Mouse (Mus musculus) cerebellum, adult 9-11 months (tissue): ENCODE measurements around the gene Col6a6.

Source experiments
- DNase-seq: peaks from one replicate; pipeline ENCODE4 v3.0.0; 2022

The Col6a6 gene

DNA sequence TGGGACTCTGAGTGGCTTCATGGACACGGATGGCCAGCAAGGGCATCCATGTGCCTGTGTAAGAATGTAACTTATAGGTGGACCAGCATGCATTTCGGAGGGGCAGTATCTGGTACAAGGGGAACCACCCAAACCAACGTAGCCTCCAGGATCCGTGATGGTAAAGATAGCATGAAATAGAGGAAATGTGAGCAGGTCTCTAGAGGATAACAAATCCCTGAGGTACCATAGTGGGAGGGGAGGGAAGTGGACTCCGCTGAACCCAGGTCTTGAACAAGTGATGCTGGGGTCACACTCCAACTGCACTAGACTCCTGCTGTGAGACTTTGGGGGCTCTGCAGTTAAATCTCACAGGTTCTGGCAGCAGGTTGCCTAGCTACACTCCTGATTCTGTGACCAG lies 27.7 kb downstream of the Col6a6 start:
- DNase-seq: no peak

DNA sequence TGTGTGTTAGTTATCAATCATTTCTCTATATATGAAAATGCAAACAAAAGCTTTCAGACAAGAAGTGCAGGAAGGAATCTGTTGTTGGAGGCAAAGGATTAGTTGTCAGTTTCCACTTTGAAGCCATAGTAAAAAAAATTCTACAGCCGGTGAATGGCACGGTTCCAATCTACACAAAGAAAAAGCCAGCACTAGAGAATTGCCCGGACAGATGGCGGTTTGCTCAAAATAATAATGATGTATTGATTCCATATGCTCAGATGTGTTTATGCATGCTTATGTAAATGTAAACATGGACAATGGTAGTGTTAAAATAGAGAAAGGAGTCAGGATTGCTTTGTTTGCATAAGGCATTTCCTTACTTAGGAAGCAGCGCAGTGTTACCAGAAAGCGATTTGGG lies 31.8 kb downstream of the Col6a6 start:
- no peak for DNase-seq

DNA sequence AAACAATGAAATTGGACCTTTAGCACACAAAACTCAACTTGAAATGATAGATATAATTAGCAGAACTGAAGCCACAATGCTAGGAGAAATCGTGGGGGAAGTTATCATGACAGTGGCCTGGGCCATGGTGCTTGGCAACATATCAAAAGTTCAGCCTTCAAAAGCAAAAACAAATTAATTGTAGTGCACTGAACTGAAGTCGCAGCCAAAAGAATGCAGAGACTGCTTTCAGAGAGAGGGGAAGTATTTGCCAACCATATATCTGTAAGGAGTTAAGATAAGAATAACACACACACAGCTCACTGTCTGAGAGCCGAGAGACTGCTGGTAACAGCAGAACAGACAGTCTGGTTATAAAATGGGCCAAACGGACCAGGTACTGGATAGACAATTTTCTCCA lies 33.0 kb downstream of the Col6a6 start:
- DNase-seq: no peak

DNA sequence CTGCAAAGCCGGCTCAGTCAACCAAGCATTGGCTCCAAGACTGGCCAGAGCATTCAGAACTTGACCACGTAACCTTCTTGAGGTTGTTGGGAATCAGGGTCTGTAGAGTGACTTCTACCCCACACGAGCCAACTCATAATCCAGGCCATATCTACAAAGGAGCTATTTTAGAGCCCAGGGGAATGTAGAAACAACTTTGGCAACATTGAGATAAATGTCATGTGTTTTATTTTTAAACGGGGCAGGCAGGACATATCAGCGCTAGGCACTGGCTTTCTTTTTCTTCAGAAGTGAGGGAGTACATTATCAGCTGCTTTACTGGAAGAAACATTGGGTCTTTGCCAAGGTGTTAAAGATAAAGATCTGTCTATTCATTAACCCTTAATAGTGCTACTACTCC lies 36.1 kb downstream of the Col6a6 start:
- no peak for DNase-seq

DNA sequence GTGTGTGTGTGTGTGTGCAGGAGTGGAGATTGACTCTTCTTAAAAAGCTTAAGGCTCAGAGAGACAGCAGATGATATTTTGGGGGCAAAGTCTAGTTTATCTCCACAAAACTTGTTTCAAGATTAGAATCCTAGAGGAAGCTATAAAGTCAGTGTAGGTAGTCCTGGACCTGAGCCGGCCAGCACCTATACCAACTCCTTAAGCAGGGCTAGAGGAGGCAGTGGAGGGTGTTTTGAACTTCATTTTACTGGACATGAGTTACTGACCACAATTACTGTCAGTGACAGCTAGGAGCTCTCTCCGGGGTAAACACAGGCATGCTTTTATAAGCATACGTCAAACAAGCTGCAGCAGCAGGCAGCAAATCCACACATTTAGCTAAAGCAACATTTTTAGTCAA lies 39.8 kb downstream of the Col6a6 start:
- DNase-seq: no peak

DNA sequence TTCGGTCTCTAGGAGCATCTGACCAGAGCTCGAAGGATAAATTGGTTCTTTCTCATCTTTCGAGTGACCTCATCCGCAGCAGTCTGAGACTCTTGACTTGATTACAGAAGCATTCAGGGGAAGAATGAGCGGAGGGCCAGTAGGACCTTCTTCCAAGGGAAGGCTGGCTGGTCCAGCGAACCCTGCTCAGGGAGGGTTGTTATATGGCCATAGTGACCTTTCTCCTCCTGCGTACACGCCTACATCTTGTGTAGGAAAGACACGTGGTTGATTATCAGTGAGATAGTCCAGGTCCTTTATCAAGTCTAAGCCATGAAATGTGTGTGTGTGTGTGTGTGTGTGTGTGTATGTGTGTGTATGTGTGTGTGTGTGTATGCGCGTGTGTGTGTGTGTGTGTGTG lies 40.2 kb downstream of the Col6a6 start:
- DNase-seq: no peak

DNA sequence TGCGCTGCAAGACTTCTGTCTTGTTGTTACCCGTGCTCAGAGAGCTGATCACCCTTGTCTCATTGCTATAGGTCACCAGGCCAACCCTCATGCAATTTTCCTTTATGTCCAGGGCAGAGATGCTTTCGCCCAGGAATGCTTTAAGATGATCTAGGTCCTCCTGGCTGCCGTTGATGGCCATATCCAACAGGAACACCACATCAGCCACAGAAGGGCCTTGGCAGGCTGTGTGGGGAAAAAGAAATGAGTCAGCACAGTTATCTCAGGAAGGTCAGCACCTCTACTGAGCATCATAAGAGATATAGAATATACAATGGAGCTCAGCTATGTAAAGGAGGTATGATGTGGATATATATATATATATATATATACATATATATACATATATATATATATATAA lies 43.9 kb downstream of the Col6a6 start:
- DNase-seq: no peak

DNA sequence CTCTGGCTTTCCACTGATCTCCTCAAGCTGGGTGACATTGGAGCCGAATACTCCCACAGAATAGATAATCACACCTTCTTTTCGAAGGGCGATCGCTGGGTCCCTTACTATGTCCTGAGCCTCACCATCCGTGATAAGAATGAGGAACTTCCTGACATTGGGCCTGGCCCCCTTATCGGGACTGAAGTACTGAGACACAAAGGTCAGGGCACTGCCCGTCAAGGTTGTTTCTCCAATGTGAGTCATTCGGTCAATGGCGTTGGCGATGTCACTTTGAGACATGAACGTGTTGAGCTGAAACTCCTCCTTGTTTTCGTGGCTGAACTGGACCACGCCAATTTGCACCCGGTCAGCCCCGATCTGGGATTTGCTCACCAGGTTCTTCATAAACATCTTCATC lies 47.3 kb downstream of the Col6a6 start:
- DNase-seq: no peak

DNA sequence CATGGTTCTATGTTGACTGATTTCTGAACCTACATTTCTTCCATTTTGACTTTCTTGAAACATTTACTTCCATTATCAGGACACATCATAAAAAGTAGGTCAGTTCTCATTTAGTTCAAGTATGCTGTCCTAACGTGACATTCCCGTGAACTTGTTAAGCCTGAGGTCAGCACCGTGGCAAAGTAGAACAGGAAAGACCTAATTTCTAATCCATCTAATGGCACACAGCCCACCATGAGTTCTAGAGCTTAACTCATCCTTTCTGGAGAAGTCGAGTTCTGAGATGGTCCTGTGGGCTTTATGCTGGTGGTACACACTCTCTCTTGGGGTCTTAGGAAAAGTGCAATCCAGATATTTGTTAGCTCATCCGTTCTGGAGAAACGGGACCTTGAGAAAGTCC lies 49.2 kb downstream of the Col6a6 start:
- DNase-seq: no peak

DNA sequence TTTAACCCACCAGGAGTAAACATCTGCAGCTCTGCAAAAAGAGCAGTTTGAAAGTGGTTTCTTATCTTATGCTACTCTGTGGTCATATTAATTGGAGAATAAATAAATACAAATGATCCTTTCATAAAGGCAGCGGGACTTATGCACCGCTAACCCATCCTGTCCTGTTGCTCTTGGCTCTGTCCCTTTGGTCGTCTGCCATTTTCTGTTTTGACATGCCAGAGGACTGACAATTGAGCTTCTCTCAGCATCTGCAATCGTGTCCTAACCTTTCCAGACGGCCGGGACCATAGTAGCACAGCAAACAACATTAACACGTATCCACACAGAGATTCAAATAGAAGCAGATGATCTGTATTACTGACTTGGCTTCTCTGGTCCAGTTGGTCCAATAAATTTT lies 53.1 kb downstream of the Col6a6 start:
- DNase-seq: no peak

DNA sequence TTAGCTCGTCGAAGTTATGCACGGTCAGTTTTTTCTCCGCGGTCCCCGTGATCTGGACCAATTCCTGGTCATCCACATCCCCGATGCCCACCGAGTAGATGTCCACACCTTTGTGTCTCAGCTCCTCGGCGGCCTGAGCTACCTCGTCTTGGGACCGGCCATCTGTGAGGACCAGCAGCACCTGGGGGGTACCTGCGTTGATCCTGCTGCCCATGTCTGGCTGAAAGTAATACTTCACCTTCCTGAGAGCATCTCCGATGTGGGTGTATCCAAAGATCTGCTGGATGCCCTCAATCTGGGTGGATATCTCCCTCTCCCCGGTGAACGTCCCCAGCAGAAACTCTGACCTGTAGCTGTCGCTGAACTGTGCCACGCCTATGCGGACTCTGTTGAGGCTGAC lies 53.6 kb downstream of the Col6a6 start:
- DNase-seq: no peak

DNA sequence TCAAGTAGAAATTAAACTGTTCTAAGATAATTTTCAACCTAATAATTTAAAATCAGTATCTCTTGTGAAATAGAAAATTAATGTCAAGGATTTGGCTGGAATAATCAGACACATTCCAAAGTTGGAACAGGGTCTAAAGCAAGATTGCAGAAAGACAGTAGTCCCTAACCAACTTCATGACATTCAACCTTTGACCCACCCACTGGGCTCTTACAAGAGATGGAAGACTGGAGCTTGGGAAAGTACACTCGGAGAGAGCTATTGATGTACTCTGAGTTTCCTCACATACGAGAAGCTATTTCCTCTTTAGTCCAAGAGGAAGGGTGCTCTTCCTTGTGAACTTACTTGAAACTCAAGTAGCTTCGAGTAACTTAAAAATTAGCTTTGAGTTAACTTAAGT lies 56.6 kb downstream of the Col6a6 start:
- no peak for DNase-seq

DNA sequence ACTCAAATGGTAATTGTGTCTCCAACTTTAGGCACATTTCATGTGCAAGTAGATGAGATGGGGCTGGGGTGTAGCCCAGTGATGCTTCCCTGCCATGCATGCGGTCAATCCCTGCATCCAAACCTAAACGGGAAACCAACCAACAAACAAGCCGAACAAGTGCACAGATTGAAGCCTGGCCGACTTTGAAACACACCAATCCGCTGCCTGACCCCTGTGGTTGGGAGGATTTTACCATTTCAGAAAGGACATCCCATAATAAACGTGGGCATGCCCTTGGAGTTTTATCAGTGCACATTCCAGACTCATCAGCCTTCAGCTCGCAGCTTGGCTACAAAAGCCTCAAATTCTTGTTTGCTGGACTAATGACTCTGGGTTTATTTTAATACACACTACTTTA lies 57.3 kb downstream of the Col6a6 start:
- no peak for DNase-seq

DNA sequence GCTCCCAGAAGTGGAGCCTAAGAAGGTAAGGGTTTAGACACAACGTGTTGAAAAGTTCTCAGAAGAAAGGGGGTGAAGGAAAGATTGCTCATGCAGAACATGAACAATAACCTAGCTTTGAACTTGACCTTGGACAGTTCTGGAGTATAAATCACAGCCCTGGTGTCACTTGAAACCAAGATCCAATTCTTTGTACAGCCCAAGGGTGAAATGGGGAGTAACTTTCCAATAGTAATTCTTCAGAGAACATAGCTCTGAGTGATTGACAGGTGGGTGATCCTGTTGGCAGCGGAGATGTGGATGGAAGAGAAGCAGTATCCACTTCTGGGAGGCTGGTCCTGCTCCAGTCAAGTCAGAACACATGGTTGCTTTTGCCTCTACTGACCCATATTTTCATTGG lies 62.1 kb downstream of the Col6a6 start:
- DNase-seq: no peak

DNA sequence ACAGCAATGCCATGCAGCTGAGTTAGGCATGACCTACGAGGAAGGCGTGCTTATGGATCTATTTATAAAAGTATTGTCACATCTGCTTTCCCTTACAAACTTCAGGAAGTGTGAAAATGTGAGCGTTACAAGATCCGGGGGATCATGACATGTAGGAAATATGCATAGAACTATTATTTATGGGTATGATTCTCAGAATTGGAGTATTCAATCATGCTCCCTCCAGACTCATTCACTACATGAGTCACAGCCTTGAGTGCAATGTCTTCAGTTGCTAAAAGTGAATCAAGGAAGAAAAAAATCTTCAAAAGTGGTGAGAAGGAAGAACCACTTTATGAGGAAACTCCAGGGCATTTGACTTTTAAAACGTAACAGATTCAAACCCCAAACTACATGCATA lies 63.3 kb downstream of the Col6a6 start:
- no peak for DNase-seq

DNA sequence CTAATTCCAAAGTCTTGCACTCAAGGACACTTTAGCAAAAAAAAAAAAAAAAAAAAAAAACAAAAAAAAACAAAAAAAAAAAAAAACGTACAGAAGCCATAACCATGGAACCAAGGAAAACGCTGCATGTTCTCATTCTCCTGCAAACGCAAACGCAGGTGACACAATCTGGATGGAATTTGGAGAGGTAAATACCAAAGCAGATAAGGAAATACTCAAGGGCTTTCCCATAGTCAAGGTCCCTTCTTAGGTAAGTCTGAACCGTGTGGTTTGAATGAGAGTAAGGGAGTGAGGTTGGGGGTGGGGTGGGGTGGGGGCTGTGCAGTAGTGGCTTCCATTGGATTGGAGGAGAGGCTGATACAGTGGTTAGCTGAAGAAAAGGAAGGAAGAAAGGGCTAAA lies 63.8 kb downstream of the Col6a6 start:
- DNase-seq: no peak

DNA sequence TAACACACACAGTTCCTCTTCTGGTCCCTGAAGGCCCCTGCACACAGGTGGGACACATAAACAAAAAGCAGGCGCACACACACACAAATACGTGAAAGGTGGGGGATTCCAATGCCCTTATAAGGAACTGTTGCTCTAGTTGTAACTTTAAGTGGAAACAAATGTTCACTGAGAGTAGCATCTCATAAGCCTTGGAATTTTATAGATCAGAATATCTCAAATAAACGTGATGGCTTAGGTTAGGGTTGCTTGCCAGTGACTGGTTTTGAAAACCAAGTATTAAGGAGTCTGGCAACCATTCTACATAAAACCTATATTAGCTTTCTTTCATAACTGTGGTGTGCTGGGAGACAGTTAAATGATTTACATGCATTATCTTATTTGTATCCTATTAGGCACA lies 64.3 kb downstream of the Col6a6 start:
- no peak for DNase-seq

DNA sequence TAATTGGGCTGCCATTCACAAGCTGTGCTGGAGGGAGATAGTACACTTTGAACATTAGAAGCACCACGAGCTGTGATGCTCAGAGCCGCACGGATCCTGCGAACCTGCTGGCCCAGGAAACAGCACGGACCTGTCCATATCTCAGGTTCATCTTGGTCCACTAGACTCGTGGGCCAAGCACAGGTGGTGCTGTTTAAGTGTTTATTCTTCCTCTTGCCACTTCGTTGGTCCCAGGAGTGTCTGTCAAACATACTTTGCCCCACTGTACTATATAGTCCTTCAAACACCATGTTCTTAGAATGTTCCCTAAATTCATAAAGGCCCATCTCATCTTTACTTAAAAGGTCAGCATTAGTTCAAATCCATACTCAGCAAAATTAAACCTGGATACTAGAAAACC lies 65.7 kb downstream of the Col6a6 start:
- DNase-seq: no peak

DNA sequence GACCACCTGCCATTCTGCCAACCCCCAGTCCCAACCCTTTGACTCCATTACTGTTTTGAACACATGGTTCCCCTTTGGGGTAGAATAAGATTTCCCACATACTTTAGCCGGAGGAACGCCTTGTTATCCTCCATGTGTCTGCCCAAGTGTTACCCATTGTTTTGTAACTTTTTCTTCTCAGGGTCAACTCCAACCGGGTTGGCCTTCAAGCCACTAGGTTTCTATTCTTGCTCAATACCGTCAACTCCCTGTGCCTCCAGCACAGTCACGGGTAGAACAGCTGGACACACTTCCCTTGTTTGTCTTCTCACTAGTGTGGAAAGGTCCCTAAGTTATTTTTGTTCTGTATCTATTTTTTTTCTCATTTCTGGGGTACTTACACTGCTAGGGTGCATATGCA lies 69.1 kb downstream of the Col6a6 start:
- no peak for DNase-seq

DNA sequence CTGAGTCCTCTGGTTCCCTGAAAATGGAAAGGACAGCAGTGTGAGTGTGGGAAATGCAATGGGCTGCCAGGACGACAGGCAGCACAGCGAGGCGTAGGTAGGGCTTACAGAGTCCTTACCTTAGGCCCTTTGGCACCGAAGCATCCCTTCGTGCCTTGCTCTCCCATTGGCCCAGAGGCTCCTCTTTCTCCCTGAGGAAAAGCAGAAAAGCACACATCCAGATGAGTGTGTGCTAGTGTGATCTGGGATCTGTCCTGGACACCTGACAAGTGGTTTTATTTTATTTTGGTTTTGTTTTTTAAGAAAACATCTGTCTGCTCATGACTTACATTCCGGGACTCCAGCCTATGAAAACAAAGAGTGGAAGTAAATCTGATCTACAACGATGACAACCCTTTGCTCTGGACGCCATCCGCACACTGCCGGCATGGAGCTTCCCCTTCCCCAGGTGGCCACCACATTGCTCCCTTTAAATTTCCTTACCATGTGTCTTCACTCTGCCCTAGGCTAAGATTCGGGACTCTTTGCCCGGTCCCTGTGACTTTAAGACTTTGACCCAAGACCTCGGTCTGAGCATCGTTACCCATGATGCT lies 69.7 kb downstream of the Col6a6 start:
- DNase-seq: no peak

DNA sequence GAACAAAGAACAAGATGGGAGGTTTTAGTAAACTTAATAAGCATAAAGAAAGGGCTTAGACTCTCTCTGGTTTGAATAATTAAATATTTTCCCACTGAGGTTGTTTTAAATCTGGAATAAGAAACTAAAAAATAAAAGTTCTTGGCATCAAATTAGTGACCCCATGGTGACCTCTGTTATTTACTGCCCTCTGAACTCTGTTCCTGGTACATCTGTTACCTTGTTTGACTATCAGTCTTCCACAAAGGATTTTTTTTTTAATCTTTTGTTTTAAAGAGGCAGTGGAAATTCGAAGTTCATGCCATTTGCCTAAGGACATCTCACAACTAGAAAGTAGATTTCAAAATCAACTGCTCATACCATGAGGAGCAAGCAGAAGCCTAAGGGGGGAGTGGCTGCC lies 73.7 kb downstream of the Col6a6 start:
- no peak for DNase-seq

DNA sequence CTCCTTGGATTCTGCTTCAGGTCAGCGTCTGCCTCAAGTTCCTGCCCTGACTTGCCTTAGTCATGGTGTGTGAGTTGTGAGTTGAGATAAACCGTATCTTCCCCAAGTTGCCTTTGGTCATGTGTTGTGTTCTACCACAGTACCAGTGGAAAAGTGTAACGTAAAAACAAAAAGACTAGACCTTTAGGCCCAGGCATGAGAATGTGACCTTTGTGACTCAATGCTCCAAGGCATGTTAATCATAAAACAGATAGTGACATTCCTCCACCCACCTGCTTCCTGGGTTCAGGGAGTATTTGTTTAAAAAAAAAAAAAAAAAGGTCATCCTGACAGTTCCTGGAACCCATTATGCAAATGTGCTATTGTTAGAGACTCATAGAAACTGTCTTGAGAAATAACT lies 82.1 kb downstream of the Col6a6 start:
- DNase-seq: no peak

DNA sequence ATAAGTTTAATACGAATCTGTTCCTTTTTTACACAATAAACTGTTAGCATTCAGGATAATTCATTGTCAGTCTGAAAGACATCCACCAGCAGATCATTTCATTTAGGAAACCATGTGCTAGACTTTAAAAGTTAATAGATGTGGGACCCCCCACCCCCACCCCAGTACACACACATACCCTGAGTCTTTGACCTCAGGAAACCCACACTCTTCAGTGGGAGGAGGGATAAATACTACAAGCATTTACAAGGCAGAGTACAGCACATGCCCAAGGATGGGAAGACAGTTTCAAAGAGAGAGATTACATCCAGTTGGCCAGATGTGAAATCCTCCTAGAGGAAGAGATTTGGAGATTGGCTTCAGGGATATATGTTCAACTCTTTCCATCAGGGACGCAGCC lies 87.5 kb downstream of the Col6a6 start:
- no peak for DNase-seq

DNA sequence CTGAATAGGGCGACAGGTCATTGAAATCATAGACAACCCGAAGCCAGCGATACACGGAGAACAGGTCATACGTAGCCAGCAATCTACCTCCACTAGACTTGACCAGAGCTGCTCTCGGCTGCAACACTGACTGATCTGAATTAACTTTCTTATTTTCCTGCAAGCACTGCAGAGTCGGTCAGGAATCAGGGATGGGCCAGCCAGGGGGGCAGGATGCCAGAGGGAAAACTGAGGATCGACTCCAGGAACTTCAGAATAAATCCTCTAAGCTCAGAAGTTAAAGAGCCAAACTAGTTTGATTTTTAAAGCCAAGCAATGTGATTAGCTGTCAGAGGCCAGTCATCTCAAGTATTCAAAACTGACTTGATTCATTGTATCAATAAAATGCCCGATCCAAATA lies 88.5 kb downstream of the Col6a6 start:
- no peak for DNase-seq

DNA sequence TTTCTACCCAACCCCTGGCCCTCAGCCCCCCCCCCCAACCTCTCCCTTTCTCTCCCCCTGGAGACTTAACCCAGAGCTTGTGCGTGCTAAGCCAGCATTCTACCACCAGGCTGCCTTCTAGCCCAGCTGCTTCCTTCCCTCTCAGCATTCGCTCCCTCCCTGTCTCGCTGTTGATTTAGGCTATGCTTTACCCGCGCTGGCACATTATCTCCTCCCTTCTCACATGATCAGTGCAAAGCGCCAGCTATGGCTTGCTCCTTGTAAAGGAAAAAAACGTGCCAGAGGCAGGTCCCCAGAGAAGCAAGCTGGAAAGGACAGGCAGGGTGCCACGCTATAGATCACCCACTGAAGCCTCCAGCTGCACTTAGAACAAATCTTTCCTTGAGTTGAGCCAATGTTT lies 90.5 kb downstream of the Col6a6 start:
- no peak for DNase-seq

DNA sequence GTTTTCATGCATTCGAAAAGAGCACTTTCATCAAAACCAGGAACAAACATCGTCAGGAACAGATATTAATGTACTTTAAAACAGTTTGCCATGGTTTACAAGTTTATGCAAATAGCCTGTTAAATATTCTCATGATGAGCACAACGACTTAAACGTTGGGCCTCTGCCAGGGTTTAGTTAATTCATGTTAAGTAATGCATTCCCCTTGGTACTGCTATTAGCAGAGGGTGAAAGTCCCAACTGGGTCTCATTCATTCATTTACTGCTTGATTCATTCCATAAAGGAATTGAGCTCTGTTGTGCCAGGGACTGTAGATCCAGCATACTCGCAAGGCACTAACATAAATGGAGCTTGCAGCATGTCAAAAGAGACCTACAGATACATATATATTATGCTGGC lies 92.8 kb downstream of the Col6a6 start:
- no peak for DNase-seq
